Mouse (Mus musculus) midbrain, embryonic 16.5 days (tissue): Measurements from ENCODE around the gene Tmem127. TPM values are rescaled to one million over a fixed set of nuclear protein-coding genes. Genes with fewer than 3 reads are reported as not detected.

Source experiments
- ATAC-seq: fragments of 200-750 bp; cut with Nextera tagmentation; 2 replicates; pipeline ENCODE4 v1.8.0; 2017; ENCODE audit warnings: moderate TSS enrichment
- H3K27ac ChIP-seq: fragments of 300-500 bp; sonication (generic); 2 replicates; pipeline ENCODE4 v1.5.1; 2014; ENCODE audit warnings: mild to moderate bottlenecking, low read length, mixed read lengths
- H3K27me3 ChIP-seq: fragments of 300-500 bp; sonication (generic); 2 replicates; pipeline ENCODE4 v1.6.1; 2014; ENCODE audit warnings: low read depth, low read length, mixed read lengths; ENCODE audit not compliant: control insufficient read depth, insufficient read depth
- H3K36me3 ChIP-seq: fragments of 300-500 bp; sonication (generic); 2 replicates; pipeline ENCODE4 v1.6.1; 2014; ENCODE audit warnings: mild to moderate bottlenecking, low read length, moderate library complexity, mixed read lengths; ENCODE audit not compliant: control insufficient read depth, insufficient read depth
- H3K4me1 ChIP-seq: fragments of 300-500 bp; sonication (generic); 2 replicates; pipeline ENCODE4 v1.6.1; 2014; ENCODE audit warnings: mild to moderate bottlenecking, low read length, mixed read lengths; ENCODE audit not compliant: control insufficient read depth, insufficient read depth
- H3K4me2 ChIP-seq: fragments of 300-500 bp; sonication (generic); 2 replicates; pipeline ENCODE4 v1.6.1; 2014; ENCODE audit warnings: mild to moderate bottlenecking, low read length, mixed read lengths
- H3K4me3 ChIP-seq: fragments of 300-500 bp; sonication (generic); 2 replicates; pipeline ENCODE4 v1.5.1; 2014; ENCODE audit warnings: low read depth, mild to moderate bottlenecking, low read length, moderate library complexity, mixed read lengths
- H3K9ac ChIP-seq: fragments of 300-500 bp; sonication (generic); 2 replicates; pipeline ENCODE4 v1.6.1; 2014; ENCODE audit warnings: low read depth, low read length, mixed read lengths
- H3K9me3 ChIP-seq: fragments of 300-500 bp; sonication (generic); replicated peaks from 2 replicates; pipeline ENCODE4 v1.6.1; 2014; ENCODE audit warnings: mild to moderate bottlenecking, low read length, mixed read lengths; ENCODE audit not compliant: control insufficient read depth, poor library complexity, severe bottlenecking
- WGBS: fragments of 180-500 bp; shearing (Covaris S2); extraction: QIAGEN DNeasy Blood & Tissue Kit; methylation state at CpG from one replicate; pipeline ENCODE4 v1.1.7; 2014; 5-methylcytosine and 5-hydroxymethylcytosine counted together
- polyA plus RNA-seq: library from polyadenylated mRNA; unstranded; fragments of >200 nt; fragmentation: Nextera tagmentation; extraction: Ambion mirVana; gene quantifications from 2 replicates; pipeline ENCODE4 v1.2.1, GENCODE M21; 2015

Gene Tmem127
- polyA plus RNA-seq, 1 experiment from 2014 or later: 54.8 TPM

DNA sequence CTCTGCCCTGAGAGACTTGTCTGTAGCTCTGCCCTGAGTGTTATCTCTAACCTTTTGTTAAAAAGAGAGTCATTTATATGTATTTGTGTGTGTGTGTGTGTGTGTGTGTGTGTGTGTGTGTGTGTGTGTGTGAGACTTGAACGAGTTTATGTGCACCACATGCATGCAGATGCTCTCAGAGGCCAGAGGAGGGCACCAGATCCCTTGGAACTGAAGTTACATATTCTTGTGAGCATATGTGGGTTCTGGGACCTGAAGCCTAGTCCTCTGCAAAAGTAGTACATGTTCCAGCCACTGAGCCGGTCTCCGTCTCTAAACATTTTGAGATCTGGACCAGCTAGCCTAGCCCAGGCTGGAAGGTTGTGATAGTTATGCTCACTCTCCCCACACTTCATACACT is 22.4 kb upstream of the Tmem127 start:
- Histone ChIP-seq H3K4me2 (no peak overlapping the region), H3K4me1 (no peaks in the 10 kb centered on the region), H3K36me3 (peaks cover 60% of the 10 kb centered on the region), H3K27me3 (no peaks in the 10 kb centered on the region), H3K9me3 (no peaks in the 10 kb centered on the region), H3K27ac (no peak overlapping the region), H3K9ac (no peak overlapping the region), H3K4me3 (no peak overlapping the region)
- 100% methylated on average over 3 of the region's 3 CpGs for WGBS
- ATAC-seq: no peak

DNA sequence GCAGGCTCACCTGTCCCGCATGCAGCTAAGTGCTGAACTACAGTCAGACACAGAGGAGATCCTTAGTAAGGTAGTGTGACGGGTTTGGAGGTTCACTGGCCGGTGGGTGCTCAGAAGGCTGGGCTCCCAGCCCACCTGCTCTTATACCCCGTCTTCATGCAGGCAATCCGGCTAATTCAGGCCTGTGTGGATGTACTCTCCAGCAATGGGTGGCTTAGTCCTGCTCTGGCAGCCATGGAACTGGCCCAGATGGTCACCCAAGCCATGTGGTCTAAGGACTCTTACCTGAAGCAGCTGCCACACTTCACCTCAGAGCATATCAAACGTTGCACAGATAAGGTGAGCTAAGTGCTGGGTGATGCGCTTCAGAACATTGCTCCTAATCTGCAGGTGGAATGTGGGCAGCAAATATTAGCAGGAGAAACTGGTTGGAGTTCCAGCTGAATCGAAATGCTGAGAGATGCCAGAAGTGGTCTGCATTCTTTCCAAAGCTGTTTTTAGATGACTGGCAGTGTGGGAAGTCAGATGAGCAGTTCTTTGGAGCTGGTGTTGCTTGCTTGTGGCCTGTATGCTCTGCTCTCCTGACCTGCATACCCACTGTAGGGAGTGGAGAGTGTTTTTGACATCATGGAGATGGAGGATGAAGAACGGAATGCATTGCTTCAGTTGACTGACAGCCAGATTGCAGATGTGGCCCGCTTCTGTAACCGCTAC is 9.7 kb upstream of the Tmem127 start:
- Histone ChIP-seq H3K9ac (no peak overlapping the region), H3K36me3 (peaks cover 56% of the 10 kb centered on the region), H3K9me3 (no peaks in the 10 kb centered on the region), H3K27ac (no peak overlapping the region), H3K4me3 (no peak overlapping the region), H3K27me3 (no peaks in the 10 kb centered on the region), H3K4me1 (no peaks in the 10 kb centered on the region), H3K4me2 (no peak overlapping the region)
- no peak for ATAC-seq
- WGBS: 96% methylated on average over 11 of the region's 11 CpGs

DNA sequence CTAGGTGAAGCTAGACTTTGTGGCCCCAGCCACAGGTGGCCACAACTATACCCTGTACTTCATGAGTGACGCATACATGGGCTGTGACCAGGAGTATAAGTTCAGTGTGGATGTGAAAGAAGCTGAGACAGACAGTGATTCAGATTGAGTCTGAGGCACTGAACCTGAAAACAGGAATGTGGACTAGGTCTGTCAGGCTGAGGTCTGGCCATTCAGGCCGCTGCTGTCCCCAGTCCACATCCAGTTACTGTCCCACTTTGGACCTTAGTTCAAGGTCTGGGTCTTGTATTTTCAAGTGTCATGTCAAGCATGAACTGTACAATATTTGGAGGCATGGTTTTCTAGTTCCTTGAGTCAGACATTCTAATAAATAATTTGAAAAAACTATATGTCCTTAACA is 7.6 kb upstream of the Tmem127 start:
- Histone ChIP-seq H3K4me3 (no peak overlapping the region), H3K9me3 (no peaks in the 10 kb centered on the region), H3K9ac (no peak overlapping the region), H3K4me2 (no peak overlapping the region), H3K4me1 (no peaks in the 10 kb centered on the region), H3K27me3 (no peaks in the 10 kb centered on the region), H3K27ac (no peak overlapping the region), H3K36me3 (peaks cover 44% of the 10 kb centered on the region)
- WGBS: 94% methylated on average over 2 of the region's 2 CpGs
- no peak for ATAC-seq

DNA sequence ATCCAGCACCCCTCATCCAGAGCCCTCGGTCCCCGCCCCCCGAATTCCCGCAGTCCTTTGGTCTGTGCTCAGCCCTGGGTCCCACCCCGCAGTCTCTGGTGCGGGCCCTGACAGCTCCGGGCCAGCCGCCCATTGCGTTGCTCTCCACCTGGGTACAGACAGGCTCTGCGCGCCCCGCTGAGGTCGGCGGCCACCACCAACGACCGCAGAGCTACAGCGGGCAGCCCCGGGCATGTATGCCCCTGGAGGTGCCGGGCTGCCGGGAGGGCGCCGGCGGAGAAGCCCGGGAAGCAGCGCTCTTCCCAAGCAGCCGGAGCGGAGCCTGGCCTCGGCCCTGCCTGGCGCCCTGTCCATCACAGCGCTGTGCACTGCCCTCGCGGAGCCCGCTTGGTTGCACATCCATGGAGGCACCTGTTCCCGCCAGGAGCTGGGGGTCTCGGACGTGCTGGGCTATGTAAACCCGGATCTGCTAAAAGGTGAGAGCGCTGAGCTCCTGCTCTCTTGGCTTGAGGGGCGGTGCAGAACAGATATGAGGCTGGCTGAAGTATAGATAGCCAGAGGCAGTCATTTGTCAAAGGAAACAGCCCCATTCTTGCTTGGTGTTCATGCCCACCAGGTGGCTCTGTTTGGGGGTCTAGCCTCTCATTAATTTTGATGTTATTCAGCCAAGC is 761 bp downstream of the Tmem127 start:
- WGBS: under 1% methylated on average over 38 of the region's 39 CpGs
- Histone ChIP-seq H3K27me3 (no peaks in the 10 kb centered on the region), H3K27ac (peak overlapping the region; percentile 85), H3K9ac (peak overlapping the region; percentile 94), H3K36me3 (peaks cover 4% of the 10 kb centered on the region), H3K4me3 (peak overlapping the region; percentile 97), H3K4me2 (peak overlapping the region; percentile 88), H3K9me3 (no peaks in the 10 kb centered on the region), H3K4me1 (peaks cover 30% of the 10 kb centered on the region)
- ATAC-seq: peak; percentile 69

DNA sequence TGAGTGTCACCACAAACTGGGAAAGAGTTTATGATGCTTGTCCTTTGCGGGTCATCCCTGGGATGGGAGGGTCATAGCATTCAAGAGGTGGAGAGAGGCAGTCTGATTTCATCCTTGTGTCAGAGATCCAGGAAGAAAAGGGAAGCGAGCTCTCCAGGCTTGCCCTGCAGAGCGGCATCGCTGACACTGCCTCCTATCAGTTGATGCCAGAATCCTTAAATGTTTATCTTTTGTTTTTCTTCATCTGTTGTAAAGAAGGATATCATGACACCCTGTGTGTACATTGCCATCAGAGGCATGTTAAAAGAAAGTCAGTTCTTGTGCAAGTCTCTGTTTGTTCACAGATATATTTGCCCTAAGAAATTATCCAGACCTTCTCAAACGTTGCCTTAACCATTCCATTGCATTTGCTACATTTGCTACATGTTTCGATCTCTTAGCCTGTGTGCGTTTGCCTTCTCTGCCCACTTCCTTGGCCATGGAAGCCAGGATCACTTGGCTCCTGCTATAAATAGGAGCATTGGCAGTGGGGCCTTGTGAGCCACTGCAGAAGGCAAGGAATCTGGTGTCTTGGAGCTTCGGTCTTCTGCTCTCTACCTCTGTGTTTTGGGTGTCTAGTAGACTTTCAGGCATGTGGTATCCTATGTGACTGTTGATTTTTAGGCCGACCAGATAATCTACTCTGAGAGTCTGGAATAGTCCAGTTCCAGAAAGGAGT is 2.7 kb downstream of the Tmem127 start:
- no peak overlapping the region for H3K9ac ChIP-seq
- no peak for ATAC-seq
- H3K4me2 ChIP-seq: no peak overlapping the region
- H3K36me3 ChIP-seq: peaks cover 3% of the 10 kb centered on the region
- H3K4me1 ChIP-seq: peaks cover 30% of the 10 kb centered on the region
- no peak overlapping the region for H3K4me3 ChIP-seq
- H3K27ac ChIP-seq: no peak overlapping the region
- WGBS: 94% methylated on average over 9 of the region's 9 CpGs
- H3K9me3 ChIP-seq: no peaks in the 10 kb centered on the region
- H3K27me3 ChIP-seq: no peaks in the 10 kb centered on the region

DNA sequence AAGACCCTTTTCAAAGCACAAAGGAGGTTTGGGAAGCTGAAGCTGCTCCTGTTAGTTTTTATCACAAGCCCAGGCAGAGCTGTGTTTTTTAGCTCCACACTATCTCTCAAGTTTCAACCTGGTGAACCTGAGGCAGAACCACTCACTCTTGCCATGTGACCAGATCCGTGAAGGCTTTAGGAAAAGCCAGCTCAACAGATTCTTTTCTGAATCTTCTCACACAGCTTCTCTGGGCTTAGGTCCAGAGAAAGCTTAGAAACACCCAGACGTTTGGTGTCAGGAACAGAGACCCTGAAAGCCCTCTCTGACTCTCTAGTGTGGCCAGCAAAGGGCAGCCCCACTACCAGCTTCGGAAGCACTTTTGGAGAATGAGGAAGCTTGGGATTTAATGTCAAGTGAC is 3.7 kb downstream of the Tmem127 start:
- Histone ChIP-seq H3K27me3 (no peaks in the 10 kb centered on the region), H3K27ac (no peak overlapping the region), H3K9ac (no peak overlapping the region), H3K4me1 (peaks cover 27% of the 10 kb centered on the region), H3K36me3 (no peaks in the 10 kb centered on the region), H3K4me3 (no peak overlapping the region), H3K9me3 (no peaks in the 10 kb centered on the region), H3K4me2 (no peak overlapping the region)
- ATAC-seq: no peak
- WGBS: 76% methylated on average over 3 of the region's 3 CpGs

DNA sequence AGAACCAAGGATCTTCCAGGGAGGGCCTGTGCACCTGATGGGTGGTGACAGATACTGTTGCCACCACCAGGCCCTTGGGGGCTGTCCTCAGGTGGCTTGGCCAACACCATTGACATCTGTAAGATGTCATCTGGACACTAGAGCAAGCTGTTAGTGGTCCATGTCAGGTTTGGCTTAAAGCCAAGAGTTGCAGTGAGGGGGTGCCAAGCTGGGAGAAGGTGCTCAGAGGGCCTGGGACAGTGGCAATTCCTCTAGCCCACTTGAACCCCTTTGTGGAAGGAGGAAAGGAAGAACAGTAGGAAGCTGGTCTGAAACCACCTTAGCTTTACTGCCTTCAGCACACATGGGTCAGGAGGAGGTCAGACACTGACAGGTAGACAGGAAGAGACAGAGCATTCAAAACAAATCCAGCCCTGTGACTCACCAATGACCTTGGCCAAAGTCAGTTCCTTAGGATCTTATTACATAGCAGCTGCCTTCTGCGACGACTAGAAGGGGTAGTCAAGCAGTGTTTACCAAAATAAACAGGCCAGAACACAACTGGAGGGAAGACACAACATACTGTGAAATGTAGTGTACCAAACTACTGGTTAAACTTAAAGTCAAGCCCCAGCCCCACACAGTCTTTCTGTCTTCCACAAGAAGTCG is 4.3 kb downstream of the Tmem127 start:
- H3K27ac ChIP-seq: no peak overlapping the region
- no peak overlapping the region for H3K4me2 ChIP-seq
- H3K4me3 ChIP-seq: no peak overlapping the region
- 90% methylated on average over 3 of the region's 3 CpGs for WGBS
- H3K27me3 ChIP-seq: no peaks in the 10 kb centered on the region
- peaks cover 22% of the 10 kb centered on the region for H3K4me1 ChIP-seq
- no peaks in the 10 kb centered on the region for H3K9me3 ChIP-seq
- ATAC-seq: no peak
- H3K36me3 ChIP-seq: peaks cover 1% of the 10 kb centered on the region; the same call in 1 of the 2 replicates
- H3K9ac ChIP-seq: no peak overlapping the region

DNA sequence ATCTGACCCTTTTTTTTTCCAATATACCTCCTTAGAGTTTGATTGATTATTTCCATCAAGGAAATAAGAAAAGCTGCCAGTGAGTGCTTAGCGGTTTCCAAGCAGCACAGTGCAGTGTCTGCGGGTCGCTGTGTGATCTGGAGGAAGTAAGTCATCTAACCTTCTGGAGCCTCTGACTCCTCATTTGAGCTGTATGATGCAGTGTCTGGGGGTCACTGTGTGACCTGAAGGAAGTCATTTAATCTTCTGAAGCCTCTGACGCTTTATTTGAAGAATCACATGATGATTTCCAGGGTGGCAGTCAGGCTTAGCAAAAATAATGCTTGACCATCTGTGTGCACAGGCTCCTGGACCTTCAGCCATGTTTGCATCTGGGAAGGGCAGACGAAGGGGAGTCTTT is 5.1 kb downstream of the Tmem127 start:
- H3K9ac ChIP-seq: no peak overlapping the region
- peaks cover 9% of the 10 kb centered on the region; the same call in 1 of the 2 replicates for H3K36me3 ChIP-seq
- H3K27ac ChIP-seq: no peak overlapping the region
- H3K4me3 ChIP-seq: no peak overlapping the region
- H3K4me1 ChIP-seq: peaks cover 21% of the 10 kb centered on the region
- ATAC-seq: no peak
- no peaks in the 10 kb centered on the region for H3K27me3 ChIP-seq
- H3K4me2 ChIP-seq: no peak overlapping the region
- no peaks in the 10 kb centered on the region for H3K9me3 ChIP-seq
- WGBS: 86% methylated on average over 5 of the region's 5 CpGs
